Mouse (Mus musculus) gastrocnemius, adult 2 months (tissue): Measurements from ENCODE around the gene Fam117a. TPM values are rescaled to one million over a fixed set of nuclear protein-coding genes. Genes with fewer than 3 reads are reported as not detected.

Experiments used
- DNase-seq: peaks from one replicate; pipeline ENCODE4 v3.0.0; 2022
- H3K27ac ChIP-seq: fragments of 200-600 bp; 2 replicates; pipeline ENCODE4 v1.8.1; 2022; ENCODE audit warnings: mild to moderate bottlenecking
- H3K4me3 ChIP-seq: fragments of 200-600 bp; 2 replicates; pipeline ENCODE4 v1.8.1; 2022; ENCODE audit warnings: mild to moderate bottlenecking, moderate library complexity
- CTCF ChIP-seq: fragments of 200-600 bp; IDR thresholded peaks from 2 replicates; pipeline ENCODE4 v1.8.1; 2022; ENCODE audit warnings: antibody characterized with exemption, mild to moderate bottlenecking, moderate library complexity
- intact Hi-C: fragments of 180-260 bp; cut with DNase I; formaldehyde crosslinking; loops from one replicate; pipeline ENCODE4 v1.15.1; 2025
- total RNA-seq, 2 experiments: library from RNA; stranded (reverse); gene quantifications; 2 replicates each; pipeline ENCODE4 v1.2.3; 2021

Fam117a gene
- total RNA-seq, 2 experiments from 2014 or later: 1.5 to 2.1 TPM

GRCm38 (mm10) chr11:95311425-95311807 lies 25.4 kb upstream of the Fam117a start:
- H3K27ac ChIP-seq: peak overlapping the region; percentile 100
- intact Hi-C loops: loop anchor here (2.0 to 5.0 kb wide), 3 partner anchors 53 to 211 kb away; partner anchors contain the start of gene Slc35b1
- H3K4me3 ChIP-seq: peak overlapping the region; percentile 80
- TF ChIP-seq CTCF: no peak
- no peak for DNase-seq

GRCm38 (mm10) chr11:95315215-95315955 lies 21.4 kb upstream of the Fam117a start:
- intact Hi-C loops: no loop called here
- Histone ChIP-seq H3K4me3 (no peak overlapping the region), H3K27ac (peak overlapping the region; percentile 31; the same call in 1 of the 2 replicates)
- TF ChIP-seq CTCF: no peak
- no peak for DNase-seq

GRCm38 (mm10) chr11:95318116-95318515 lies 18.7 kb upstream of the Fam117a start:
- H3K4me3 ChIP-seq: no peak overlapping the region
- intact Hi-C loops: no loop called here
- no peak overlapping the region for H3K27ac ChIP-seq
- TF ChIP-seq CTCF: no peak
- DNase-seq: no peak

GRCm38 (mm10) chr11:95319506-95319905 lies 17.3 kb upstream of the Fam117a start:
- peak; percentile 45 for TF ChIP-seq CTCF
- intact Hi-C loops: no loop called here
- no peak for DNase-seq
- H3K4me3 ChIP-seq: no peak overlapping the region
- no peak overlapping the region for H3K27ac ChIP-seq

- no peak for TF ChIP-seq CTCF
- Histone ChIP-seq H3K4me3 (no peak overlapping the region), H3K27ac (no peak overlapping the region)
- DNase-seq: no peak
- intact Hi-C loops: no loop called here
Measured at GRCm38 (mm10) chr11:95320010-95320409, 16.8 kb upstream of the Fam117a start.

- no peak for TF ChIP-seq CTCF
- intact Hi-C loops: no loop called here
- no peak overlapping the region for H3K4me3 ChIP-seq
- DNase-seq: no peak
- H3K27ac ChIP-seq: no peak overlapping the region
Measured at GRCm38 (mm10) chr11:95324181-95324580, 12.6 kb upstream of the Fam117a start.

GRCm38 (mm10) chr11:95325832-95326231 lies 11.0 kb upstream of the Fam117a start:
- no peak for DNase-seq
- no peak overlapping the region for H3K4me3 ChIP-seq
- no peak for TF ChIP-seq CTCF
- H3K27ac ChIP-seq: peak overlapping the region; percentile 59
- intact Hi-C loops: no loop called here

GRCm38 (mm10) chr11:95326243-95326642 lies 10.6 kb upstream of the Fam117a start:
- no peak for DNase-seq
- Histone ChIP-seq H3K4me3 (no peak overlapping the region), H3K27ac (peak overlapping the region; percentile 59)
- no peak for TF ChIP-seq CTCF
- intact Hi-C loops: no loop called here

- intact Hi-C loops: no loop called here
- no peak for TF ChIP-seq CTCF
- Histone ChIP-seq H3K4me3 (no peak overlapping the region), H3K27ac (no peak overlapping the region)
- no peak for DNase-seq
Measured at GRCm38 (mm10) chr11:95328629-95329028, 8.2 kb upstream of the Fam117a start.

GRCm38 (mm10) chr11:95330662-95331061 lies 6.2 kb upstream of the Fam117a start:
- no peak for TF ChIP-seq CTCF
- Histone ChIP-seq H3K4me3 (no peak overlapping the region), H3K27ac (no peak overlapping the region)
- intact Hi-C loops: no loop called here
- DNase-seq: no peak

GRCm38 (mm10) chr11:95333209-95333608 lies 3.6 kb upstream of the Fam117a start:
- H3K27ac ChIP-seq: no peak overlapping the region
- no peak overlapping the region for H3K4me3 ChIP-seq
- DNase-seq: no peak
- intact Hi-C loops: no loop called here
- TF ChIP-seq CTCF: no peak

- H3K4me3 ChIP-seq: no peak overlapping the region
- TF ChIP-seq CTCF: no peak
- no peak for DNase-seq
- no peak overlapping the region for H3K27ac ChIP-seq
- intact Hi-C loops: no loop called here
Measured at GRCm38 (mm10) chr11:95333805-95334204, 3.0 kb upstream of the Fam117a start.

GRCm38 (mm10) chr11:95334448-95335060 lies 2.3 kb upstream of the Fam117a start:
- no peak overlapping the region for H3K27ac ChIP-seq
- intact Hi-C loops: loop anchor here (5.0 kb wide), 1 partner anchor 48 kb away; the partner anchor contains the start of gene Slc35b1
- DNase-seq: no peak
- no peak for TF ChIP-seq CTCF
- no peak overlapping the region for H3K4me3 ChIP-seq
